ENCODE assay signal across 7 mouse cellular contexts in the genomic region with DNA sequence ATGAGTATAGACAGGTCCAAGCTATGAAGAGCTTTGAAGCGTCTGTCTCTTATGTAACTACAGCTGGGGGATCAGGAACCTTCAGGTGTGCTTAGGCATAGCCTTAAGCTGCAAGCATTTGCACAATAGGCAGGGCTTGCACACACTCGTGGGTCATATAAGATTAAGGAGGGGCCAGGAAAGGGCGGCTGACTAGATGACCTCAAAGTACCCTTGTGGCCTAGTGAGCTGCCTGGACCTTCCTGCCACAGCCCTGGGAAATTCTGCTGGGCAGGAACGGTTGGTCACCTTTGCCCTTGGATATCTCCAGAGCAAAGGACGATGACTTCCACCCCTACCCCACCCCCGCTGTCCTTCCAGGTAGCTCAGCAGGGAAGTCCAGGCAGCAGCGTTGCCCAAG. TPM values are rescaled to one million over a fixed set of nuclear protein-coding genes. Genes with fewer than 3 reads are reported as not detected.
DNase-seq lines count a peak whose midpoint lies in the region; ATAC-seq lines count a peak whose summit lies in the region.

No protein-coding gene starts in this region.

- H3K4me1 ChIP-seq in midbrain, embryonic 10.5 days, result peaks cover 53% of the 10 kb centered on the region
- H3K4me1 ChIP-seq in midbrain, embryonic 11.5 days (ENCODE audit: control insufficient read depth, insufficient read depth, low read length), result peaks cover 10% of the 10 kb centered on the region
- peaks cover 19% of the 10 kb centered on the region for H3K4me1 ChIP-seq in heart, embryonic 11.5 days (ENCODE audit: control insufficient read depth, insufficient read depth, low read length)

- no peaks in the 10 kb centered on the region for H3K36me3 ChIP-seq in midbrain, embryonic 10.5 days
- H3K36me3 ChIP-seq in midbrain, embryonic 11.5 days (ENCODE audit: control insufficient read depth, insufficient read depth, low read length), result no peaks in the 10 kb centered on the region
- H3K36me3 ChIP-seq in heart, embryonic 11.5 days (ENCODE audit: control insufficient read depth, insufficient read depth, low read length), result no peaks in the 10 kb centered on the region

- no peak overlapping the region for H3K4me2 ChIP-seq in midbrain, embryonic 11.5 days
- peak overlapping the region; percentile 32 for H3K4me2 ChIP-seq in heart, embryonic 11.5 days

- H3K9ac ChIP-seq in midbrain, embryonic 11.5 days (ENCODE audit: low read length), result no peak overlapping the region
- peak overlapping the region; percentile 6; the same call in 1 of the 2 replicates for H3K9ac ChIP-seq in heart, embryonic 11.5 days (ENCODE audit: low read depth, low read length)

- peak overlapping the region; percentile 79; the same call in 1 of the 2 replicates for H3K27ac ChIP-seq in midbrain, embryonic 10.5 days (replicated peaks)
- no peak overlapping the region for H3K27ac ChIP-seq in midbrain, embryonic 11.5 days (ENCODE audit: low read depth, low read length)
- peak overlapping the region; percentile 30; the same call in 1 of the 2 replicates for H3K27ac ChIP-seq in heart, embryonic 11.5 days (ENCODE audit: low read depth, low read length)

- no peak for ATAC-seq in midbrain, embryonic 11.5 days (ENCODE audit: low FRiP score)
- ATAC-seq in heart, embryonic 11.5 days (replicated peaks; ENCODE audit: insufficient number of reproducible peaks, low FRiP score, low TSS enrichment), result no peak
- peak; percentile 22; the same call in 1 of the 2 replicates for ATAC-seq in megakaryocyte progenitor cell, adult 5-6 weeks (replicated peaks; ENCODE audit: poor library complexity)

- H3K27me3 ChIP-seq in midbrain, embryonic 10.5 days (ENCODE audit: low read depth, poor library complexity, severe bottlenecking), result peaks cover 37% of the 10 kb centered on the region
- H3K27me3 ChIP-seq in midbrain, embryonic 11.5 days (ENCODE audit: control insufficient read depth, insufficient read depth, low read length), result no peaks in the 10 kb centered on the region
- H3K27me3 ChIP-seq in heart, embryonic 11.5 days (ENCODE audit: control insufficient read depth, insufficient read depth, low read length), result no peaks in the 10 kb centered on the region

- no peak for DNase-seq in midbrain, embryonic 10.5 days (ENCODE audit: low spot score)
- no peak for DNase-seq in midbrain, embryonic 11.5 days (ENCODE audit: low spot score, missing footprints)
- DNase-seq in kidney, postnatal 14 days, result peak; percentile 77
- no peak for DNase-seq in testis, postnatal 10 days (ENCODE audit: low spot score)
- no peak for DNase-seq in right cerebral cortex, postnatal 4 days

- H3K4me3 ChIP-seq in midbrain, embryonic 10.5 days, result peak overlapping the region; percentile 17
- H3K4me3 ChIP-seq in midbrain, embryonic 11.5 days (ENCODE audit: low read depth, low read length), result no peak overlapping the region
- H3K4me3 ChIP-seq in heart, embryonic 11.5 days (ENCODE audit: low read depth, low read length), result no peak overlapping the region

- 22% methylated on average over 7 of the region's 7 CpGs for WGBS in midbrain, embryonic 10.5 days
- WGBS in midbrain, embryonic 11.5 days, result 36% methylated on average over 7 of the region's 7 CpGs
- WGBS in heart, embryonic 11.5 days (ENCODE audit: insufficient replicate concordance), result 24% methylated on average over 7 of the region's 7 CpGs

- no peaks in the 10 kb centered on the region for H3K9me3 ChIP-seq in midbrain, embryonic 10.5 days (replicated peaks)
- H3K9me3 ChIP-seq in midbrain, embryonic 11.5 days (ENCODE audit: control insufficient read depth, low read length), result no peaks in the 10 kb centered on the region
- H3K9me3 ChIP-seq in heart, embryonic 11.5 days (replicated peaks; ENCODE audit: control insufficient read depth, low read length), result no peaks in the 10 kb centered on the region

RNA-seq across cellular contexts. Expression of a gene that starts 1.8 kb away (rescaled TPM):
- 2,560 and 3,667 TPM in 2 replicates for polyA plus RNA-seq in midbrain, embryonic 10.5 days (2016; fragmentation: Nextera tagmentation; extraction: Ambion mirVana)
- 1,513 and 1,542 TPM in 2 replicates for polyA plus RNA-seq in midbrain, embryonic 11.5 days (2014; fragmentation: Nextera tagmentation; extraction: Ambion mirVana)
- polyA plus RNA-seq in heart, embryonic 11.5 days (2014; fragmentation: Nextera tagmentation; extraction: Ambion mirVana), result 3,042 and 3,490 TPM in 2 replicates
- total RNA-seq in megakaryocyte progenitor cell, adult 5-6 weeks (2015), result 597 and 639 TPM in 2 replicates
- total RNA-seq in megakaryocyte progenitor cell, adult 5-6 weeks (2017), result 442 and 446 TPM in 2 replicates

RNA-seq across cellular contexts. Expression of a gene that starts 21.6 kb away (rescaled TPM):
- polyA plus RNA-seq in midbrain, embryonic 10.5 days (2016; fragmentation: Nextera tagmentation; extraction: Ambion mirVana), result 0.12 TPM in 1 of 2 replicates, not detected in the other
- not detected in 2 replicates for polyA plus RNA-seq in midbrain, embryonic 11.5 days (2014; fragmentation: Nextera tagmentation; extraction: Ambion mirVana)
- not detected in 2 replicates for polyA plus RNA-seq in heart, embryonic 11.5 days (2014; fragmentation: Nextera tagmentation; extraction: Ambion mirVana)
- 0.44 and 0.49 TPM in 2 replicates for total RNA-seq in megakaryocyte progenitor cell, adult 5-6 weeks (2015)
- total RNA-seq in megakaryocyte progenitor cell, adult 5-6 weeks (2017), result 1.3 TPM in 1 of 2 replicates, not detected in the other

RNA-seq across cellular contexts. Expression of a gene that starts 43.5 kb away (rescaled TPM):
- polyA plus RNA-seq in midbrain, embryonic 10.5 days (2016; fragmentation: Nextera tagmentation; extraction: Ambion mirVana), result 50.0 and 53.5 TPM in 2 replicates
- 58.0 and 62.4 TPM in 2 replicates for polyA plus RNA-seq in midbrain, embryonic 11.5 days (2014; fragmentation: Nextera tagmentation; extraction: Ambion mirVana)
- polyA plus RNA-seq in heart, embryonic 11.5 days (2014; fragmentation: Nextera tagmentation; extraction: Ambion mirVana), result 34.9 and 41.1 TPM in 2 replicates
- total RNA-seq in megakaryocyte progenitor cell, adult 5-6 weeks (2015), result 54.7 and 58.1 TPM in 2 replicates
- total RNA-seq in megakaryocyte progenitor cell, adult 5-6 weeks (2017), result 82.4 and 105 TPM in 2 replicates

RNA-seq across cellular contexts. Expression of a gene that starts 43.6 kb away (rescaled TPM):
- polyA plus RNA-seq in midbrain, embryonic 10.5 days (2016; fragmentation: Nextera tagmentation; extraction: Ambion mirVana), result 16.3 and 22.3 TPM in 2 replicates
- polyA plus RNA-seq in midbrain, embryonic 11.5 days (2014; fragmentation: Nextera tagmentation; extraction: Ambion mirVana), result 16.3 and 17.9 TPM in 2 replicates
- 11.8 and 12.7 TPM in 2 replicates for polyA plus RNA-seq in heart, embryonic 11.5 days (2014; fragmentation: Nextera tagmentation; extraction: Ambion mirVana)
- total RNA-seq in megakaryocyte progenitor cell, adult 5-6 weeks (2015), result 13.5 and 17.5 TPM in 2 replicates
- 25.5 and 29.0 TPM in 2 replicates for total RNA-seq in megakaryocyte progenitor cell, adult 5-6 weeks (2017)
